Mouse (Mus musculus) MEL (cell line): Measurements from ENCODE around the gene Bpifb9a.

ENCODE experiments used
- CTCF ChIP-seq, 3 experiments: IDR thresholded peaks in 2 of 3; conservative IDR thresholded peaks in 1 of 3; 2 replicates each; pipeline ENCODE4 v1.5.1; 2011 to 2012; ENCODE audit warnings: low read length in 3 of 3, low read depth in 2 of 3, mild to moderate bottlenecking in 2 of 3, improper control_type of control experiment in 1 of 3, inconsistent platforms in 1 of 3, mixed read lengths in 1 of 3, moderate library complexity in 1 of 3; ENCODE audit not compliant: control insufficient read depth in 1 of 3, insufficient read depth in 1 of 3, poor library complexity in 1 of 3, severe bottlenecking in 1 of 3
- EP300 ChIP-seq, 2 experiments: IDR thresholded peaks; 2 replicates each; pipeline ENCODE4 v1.6.1; 2011; ENCODE audit warnings: improper control_type of control experiment in 2 of 2, low read length in 2 of 2, low read depth in 1 of 2, mild to moderate bottlenecking in 1 of 2
- NRF1 ChIP-seq: IDR thresholded peaks from 2 replicates; pipeline ENCODE4 v1.6.1; 2014; ENCODE audit warnings: low read depth, mild to moderate bottlenecking, inconsistent platforms, low read length, improper control_type of control experiment, moderate library complexity; ENCODE audit not compliant: poor library complexity, insufficient read depth, severe bottlenecking
- POLR2A ChIP-seq, 2 experiments: IDR thresholded peaks; 2 replicates each; pipeline ENCODE4 v1.6.1; 2011 to 2012; ENCODE audit warnings: low read length in 2 of 2, mild to moderate bottlenecking in 2 of 2, control low read depth in 1 of 2, improper control_type of control experiment in 1 of 2, low read depth in 1 of 2, moderate library complexity in 1 of 2; ENCODE audit not compliant: control insufficient read depth in 1 of 2, insufficient read depth in 1 of 2, poor library complexity in 1 of 2

GRCm38 (mm10) chr2:154240771-154241170 is 16.9 kb upstream of the Bpifb9a start:
- TF ChIP-seq EP300 (IDR thresholded peaks at IDR 0.05; ENCODE audit: low read depth in 1 of 2, low read length in 2 of 2), result no peak
- TF ChIP-seq NRF1, result no peak
- TF ChIP-seq POLR2A (IDR thresholded peaks at IDR 0.05; ENCODE audit: control insufficient read depth in 1 of 2, insufficient read depth in 1 of 2, low read depth in 1 of 2, low read length in 2 of 2, poor library complexity in 1 of 2), result no peak
- no peak for TF ChIP-seq CTCF (IDR thresholded peaks at IDR 0.05 in 2 of 3, conservative IDR thresholded peaks at IDR 0.05 in 1 of 3; ENCODE audit: control insufficient read depth in 1 of 3, insufficient read depth in 1 of 3, low read depth in 2 of 3, low read length in 3 of 3, poor library complexity in 1 of 3, severe bottlenecking in 1 of 3)
